Comparison of ENCODE assay signal across 18 mouse cellular contexts in genomic region chr13:31620937-31621336, GRCm38 (mm10). TPM values are rescaled to one million over a fixed set of nuclear protein-coding genes. Genes with fewer than 3 reads are reported as not detected.
A peak's percentile ranks its signal among the peaks of the same experiment; 100 is the strongest.
DNase-seq lines count a peak whose midpoint lies in the region; ATAC-seq and TF ChIP-seq lines count a peak whose summit lies in the region.
"Had no signal": no experiment of that assay in that cellular context is flagged by ENCODE, and none has a peak within 500 bp of the region (broad histone marks: within the 10 kb centered on the region; RNA-seq: fewer than 3 reads in every experiment).

No protein-coding gene starts in this region.

- intact Hi-C loops in gastrocnemius, adult 2 months (cut with DNase I): no loop called here

- H3K4me3 ChIP-seq in lung, embryonic 16.5 days (ENCODE audit: low read length): no peak overlapping the region
- no peak overlapping the region for H3K4me3 ChIP-seq in lung, postnatal 0 days (ENCODE audit: low read depth, low read length)
- H3K4me3 ChIP-seq in embryonic facial prominence, embryonic 10.5 days: 0 out of 2 replicates have a peak overlapping the region, but pooled peaks have one; percentile 45
- H3K4me3 ChIP-seq in embryonic facial prominence, embryonic 14.5 days (ENCODE audit: low read depth, low read length): no peak overlapping the region
- H3K4me3 ChIP-seq in stomach, embryonic 16.5 days (replicated peaks; ENCODE audit: low read length): peak overlapping the region; percentile 53
- H3K4me3 ChIP-seq in gastrocnemius, adult 2 months: no peak overlapping the region

- H3K9ac ChIP-seq in lung, embryonic 16.5 days (ENCODE audit: low read length): no peak overlapping the region; the same call in 1 of the 2 replicates
- H3K9ac ChIP-seq in lung, postnatal 0 days (replicated peaks; ENCODE audit: low read depth): no peak overlapping the region
- H3K9ac ChIP-seq in embryonic facial prominence, embryonic 14.5 days (ENCODE audit: low read depth, low read length): no peak overlapping the region; the same call in 1 of the 2 replicates
- peak overlapping the region; percentile 62; the same call in 1 of the 2 replicates for H3K9ac ChIP-seq in stomach, embryonic 16.5 days (ENCODE audit: low read length)
- H3K9ac ChIP-seq: hindbrain, embryonic 14.5 days had no signal

- no peak for TF ChIP-seq CTCF in lung, postnatal 0 days (IDR thresholded peaks at IDR 0.05)
- no peak for TF ChIP-seq CTCF in gastrocnemius, adult 2 months (IDR thresholded peaks at IDR 0.05)

- H3K9me3 ChIP-seq in lung, embryonic 16.5 days (ENCODE audit: control insufficient read depth, low read length): no peaks in the 10 kb centered on the region
- no peaks in the 10 kb centered on the region for H3K9me3 ChIP-seq in lung, postnatal 0 days (ENCODE audit: low read length)
- no peaks in the 10 kb centered on the region for H3K9me3 ChIP-seq in embryonic facial prominence, embryonic 10.5 days
- no peaks in the 10 kb centered on the region for H3K9me3 ChIP-seq in embryonic facial prominence, embryonic 14.5 days (ENCODE audit: control insufficient read depth, low read length)
- H3K9me3 ChIP-seq in stomach, embryonic 16.5 days (replicated peaks; ENCODE audit: control insufficient read depth, low read length): no peaks in the 10 kb centered on the region

- TF ChIP-seq EP300 in lung, postnatal 0 days (IDR thresholded peaks at IDR 0.05): no peak

- WGBS in lung, embryonic 16.5 days: 32% methylated on average over 4 of the region's 4 CpGs
- whole genome bisulfite sequencing in lung, postnatal 0 days: 33% methylated on average over 4 of the region's 4 CpGs
- 9% methylated on average over 4 of the region's 4 CpGs for whole genome bisulfite sequencing in embryonic facial prominence, embryonic 10.5 days
- 23% methylated on average over 4 of the region's 4 CpGs for WGBS in embryonic facial prominence, embryonic 14.5 days
- 45% methylated on average over 4 of the region's 4 CpGs for WGBS in stomach, embryonic 16.5 days

- DNase-seq in lung, postnatal 0 days (ENCODE audit: low spot score): no peak
- DNase-seq in embryonic facial prominence, embryonic 10.5 days (ENCODE audit: low spot score): no peak
- DNase-seq in embryonic facial prominence, embryonic 14.5 days (ENCODE audit: low spot score): no peak
- no peak for DNase-seq in cerebellum, postnatal 25 days
- no peak for DNase-seq in gastrocnemius, adult 2 months
- DNase-seq: cerebellum, adult 9-11 months; gastrocnemius, postnatal 10 days; heart, adult 18-20 months; kidney, adult 2 months; kidney, postnatal 25 days; lung, adult 18-20 months had no signal

- peaks cover 84% of the 10 kb centered on the region for H3K27me3 ChIP-seq in lung, embryonic 16.5 days (ENCODE audit: control insufficient read depth, insufficient read depth, low read depth, low read length)
- H3K27me3 ChIP-seq in lung, postnatal 0 days (replicated peaks; ENCODE audit: insufficient read depth, low read length): peaks cover 52% of the 10 kb centered on the region
- peaks cover 100% of the 10 kb centered on the region for H3K27me3 ChIP-seq in embryonic facial prominence, embryonic 10.5 days (replicated peaks; ENCODE audit: low read depth, poor library complexity, severe bottlenecking)
- peaks cover 99% of the 10 kb centered on the region for H3K27me3 ChIP-seq in embryonic facial prominence, embryonic 14.5 days (replicated peaks; ENCODE audit: control insufficient read depth, insufficient read depth, low read length)
- peaks cover 53% of the 10 kb centered on the region for H3K27me3 ChIP-seq in stomach, embryonic 16.5 days (ENCODE audit: control insufficient read depth, insufficient read depth, low read length)

- ATAC-seq in lung, embryonic 16.5 days (ENCODE audit: low read depth): no peak
- ATAC-seq in lung, postnatal 0 days: no peak
- ATAC-seq in embryonic facial prominence, embryonic 14.5 days (ENCODE audit: low read depth): no peak
- no peak for ATAC-seq in stomach, embryonic 16.5 days (ENCODE audit: insufficient read depth, low FRiP score)

- no peak overlapping the region for H3K27ac ChIP-seq in lung, embryonic 16.5 days (ENCODE audit: low read length)
- no peak overlapping the region for H3K27ac ChIP-seq in lung, postnatal 0 days (ENCODE audit: low read length)
- no peak overlapping the region; the same call in 1 of the 2 replicates for H3K27ac ChIP-seq in embryonic facial prominence, embryonic 10.5 days (replicated peaks)
- H3K27ac ChIP-seq in embryonic facial prominence, embryonic 14.5 days (replicated peaks; ENCODE audit: low read depth, low read length): no peak overlapping the region
- H3K27ac ChIP-seq in stomach, embryonic 16.5 days (ENCODE audit: low read length): no peak overlapping the region
- no peak overlapping the region for H3K27ac ChIP-seq in gastrocnemius, adult 2 months
- H3K27ac ChIP-seq: hindbrain, embryonic 14.5 days had no signal

- no peaks in the 10 kb centered on the region for H3K36me3 ChIP-seq in lung, embryonic 16.5 days (ENCODE audit: control insufficient read depth, insufficient read depth, low read length)
- no peaks in the 10 kb centered on the region for H3K36me3 ChIP-seq in lung, postnatal 0 days (ENCODE audit: insufficient read depth, low read length)
- no peaks in the 10 kb centered on the region for H3K36me3 ChIP-seq in embryonic facial prominence, embryonic 10.5 days (replicated peaks)
- H3K36me3 ChIP-seq in embryonic facial prominence, embryonic 14.5 days (ENCODE audit: control insufficient read depth, insufficient read depth, low read length): no peaks in the 10 kb centered on the region
- no peaks in the 10 kb centered on the region for H3K36me3 ChIP-seq in stomach, embryonic 16.5 days (ENCODE audit: control insufficient read depth, insufficient read depth, low read length)
- H3K36me3 ChIP-seq: G1E had no signal

- H3K4me2 ChIP-seq in lung, embryonic 16.5 days (ENCODE audit: low read depth, low read length): peak overlapping the region; percentile 70
- no peak overlapping the region for H3K4me2 ChIP-seq in lung, postnatal 0 days (replicated peaks; ENCODE audit: low read depth, low read length)
- H3K4me2 ChIP-seq in embryonic facial prominence, embryonic 14.5 days (ENCODE audit: low read depth, low read length): 0 out of 2 replicates have a peak overlapping the region, but pooled peaks have one; percentile 65
- peak overlapping the region; percentile 86 for H3K4me2 ChIP-seq in stomach, embryonic 16.5 days (ENCODE audit: low read depth, low read length)

- peaks cover 7% of the 10 kb centered on the region; the same call in 1 of the 2 replicates for H3K4me1 ChIP-seq in lung, embryonic 16.5 days (replicated peaks; ENCODE audit: control insufficient read depth, insufficient read depth, low read length)
- no peaks in the 10 kb centered on the region; the same call in 1 of the 2 replicates for H3K4me1 ChIP-seq in lung, postnatal 0 days (ENCODE audit: insufficient read depth, low read depth, low read length)
- peaks cover 56% of the 10 kb centered on the region for H3K4me1 ChIP-seq in embryonic facial prominence, embryonic 10.5 days
- H3K4me1 ChIP-seq in embryonic facial prominence, embryonic 14.5 days (ENCODE audit: control insufficient read depth, insufficient read depth, low read length): peaks cover 4% of the 10 kb centered on the region; the same call in 1 of the 2 replicates
- peaks cover 13% of the 10 kb centered on the region for H3K4me1 ChIP-seq in stomach, embryonic 16.5 days (ENCODE audit: control insufficient read depth, insufficient read depth, low read length)

RNA-seq across cellular contexts. Expression of gene Foxf2, which starts 4.7 kb away (rescaled TPM):
- polyA plus RNA-seq in lung, embryonic 16.5 days (2015; fragmentation: Nextera tagmentation; extraction: Ambion mirVana): 19.4 and 22.9 TPM in 2 replicates
- 14.9 and 26.6 TPM in 2 replicates for polyA plus RNA-seq in lung, postnatal 0 days (2015; fragmentation: Nextera tagmentation; extraction: Ambion mirVana)
- polyA plus RNA-seq in embryonic facial prominence, embryonic 10.5 days (2016; fragmentation: Nextera tagmentation; extraction: Ambion mirVana): 10.8 and 12.8 TPM in 2 replicates
- polyA plus RNA-seq in embryonic facial prominence, embryonic 14.5 days (2014; fragmentation: Nextera tagmentation; extraction: Ambion mirVana): 5.1 and 5.3 TPM in 2 replicates
- 11.9 and 12.2 TPM in 2 replicates for polyA plus RNA-seq in stomach, embryonic 16.5 days (2015; fragmentation: Nextera tagmentation; extraction: Ambion mirVana)
- total RNA-seq in gastrocnemius, adult 2 months (2021): under 1 TPM in 1 of 2 experiments, not detected in 1; 0.10 TPM
- total RNA-seq: gastrocnemius, postnatal 10 days; heart, adult 18-20 months; liver, adult 2 months had no signal
- polyA plus RNA-seq: G1E; heart, postnatal 0 days; kidney, adult 2 months; liver, adult 2 months; thymus, postnatal 0 days had no signal

Comparison
In these comparisons a context has a peak if more than half of its experiments do, and no peak if none do; other contexts are left out.
1. H3K4me3 ChIP-seq: peak in embryonic facial prominence, embryonic 10.5 days (single experiment) and stomach, embryonic 16.5 days (single experiment); none in lung, embryonic 16.5 days (single experiment), lung, postnatal 0 days (single experiment), embryonic facial prominence, embryonic 14.5 days (single experiment) and gastrocnemius, adult 2 months (single experiment).